ENCODE assay signal across 25 mouse cellular contexts in the genomic region with DNA sequence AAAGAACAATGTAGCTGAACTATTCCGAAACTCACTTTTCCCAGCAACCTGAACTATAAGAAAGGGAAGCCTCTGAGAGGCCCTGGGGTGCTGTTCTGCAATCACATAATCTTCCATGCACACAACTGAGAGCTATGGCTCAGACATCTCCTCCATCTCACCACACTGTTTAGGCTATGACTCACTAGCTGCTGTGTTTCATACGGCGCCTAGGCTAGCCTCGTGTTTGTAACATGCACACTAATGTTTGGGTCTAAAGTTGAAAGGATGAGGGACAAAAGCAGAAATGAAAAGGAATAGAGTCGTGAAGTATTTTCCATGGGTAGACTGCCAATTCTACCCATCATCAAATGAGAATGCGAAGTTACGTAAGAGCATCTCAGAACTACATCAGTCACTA.
DNase-seq lines count a peak whose midpoint lies in the region; ATAC-seq and TF ChIP-seq lines count a peak whose summit lies in the region.
"Had no signal": no experiment of that assay in that cellular context is flagged by ENCODE, and none has a peak within 500 bp of the region (broad histone marks: within the 10 kb centered on the region; RNA-seq: fewer than 3 reads in every experiment).

No protein-coding gene starts in this region.

- no peak for TF ChIP-seq POLR2A in embryonic fibroblast, embryonic 13.5 days (IDR thresholded peaks at IDR 0.05; ENCODE audit: low read depth, low read length)

- H3K27ac ChIP-seq in embryonic fibroblast, embryonic 13.5 days (ENCODE audit: insufficient read depth, low read length): peak overlapping the region; percentile 62; the same call in 1 of the 2 replicates
- H3K27ac ChIP-seq: forebrain, embryonic 12.5 days; forebrain, embryonic 15.5 days; gastrocnemius, adult 2 months; heart, adult 2 months; heart, embryonic 10.5 days; heart, embryonic 13.5 days; hindbrain, embryonic 15.5 days had no signal

- peaks cover 5% of the 10 kb centered on the region for H3K4me1 ChIP-seq in embryonic fibroblast, embryonic 13.5 days (ENCODE audit: control insufficient read depth, insufficient read depth, low read length)
- H3K4me1 ChIP-seq: forebrain, embryonic 12.5 days; forebrain, embryonic 15.5 days; heart, embryonic 10.5 days; heart, embryonic 13.5 days; hindbrain, embryonic 15.5 days had no signal

- peak; percentile 70; the same call in 1 of the 2 replicates for ATAC-seq in frontal cortex, adult (ENCODE audit: low TSS enrichment)
- ATAC-seq: forebrain, embryonic 15.5 days; intestine, postnatal 0 days had no signal

- no peak overlapping the region for H3K4me3 ChIP-seq in embryonic fibroblast, embryonic 13.5 days (ENCODE audit: insufficient read depth, low read length)
- H3K4me3 ChIP-seq: forebrain, embryonic 12.5 days; forebrain, embryonic 15.5 days; gastrocnemius, adult 2 months; heart, adult 2 months; heart, embryonic 10.5 days; heart, embryonic 13.5 days; hindbrain, embryonic 15.5 days had no signal

- no peak for TF ChIP-seq CTCF in embryonic fibroblast, embryonic 13.5 days (IDR thresholded peaks at IDR 0.05; ENCODE audit: borderline replicate concordance, insufficient read depth, low read length)

- DNase-seq in frontal cortex, postnatal 25 days (ENCODE audit: low spot score in 2 of 2): no peak
- DNase-seq in 3134 (ENCODE audit: extremely low read depth, insufficient read length, low spot score): peak; percentile 45
- DNase-seq in Muller cell, postnatal 12 days (ENCODE audit: inconsistent ontology term): peak; percentile 31
- DNase-seq in embryo, embryonic 10.5 days (ENCODE audit: low spot score): no peak
- DNase-seq in urinary bladder, adult 18-20 months (ENCODE audit: low spot score in 2 of 2): no peak
- DNase-seq in heart, adult 11 months: no peak
- DNase-seq: adrenal gland, adult 2 months; adrenal gland, postnatal 14 days; cerebellum, adult 11-12 months; cerebellum, adult 8-10 months; cerebellum, postnatal 10 days; cerebellum, postnatal 36 days; gastrocnemius, adult 2 months; gastrocnemius, postnatal 14 days; heart, adult 2 months; heart, postnatal 14 days; heart, postnatal 4 days had no signal

Comparison
In these comparisons a context has a peak if more than half of its experiments do, and no peak if none do; other contexts are left out.
1. DNase-seq: peak in 3134 (single experiment) and Muller cell, postnatal 12 days (single experiment); none in frontal cortex, postnatal 25 days (0 of 2), embryo, embryonic 10.5 days (single experiment), urinary bladder, adult 18-20 months (0 of 2) and heart, adult 11 months (single experiment).